Mouse (Mus musculus): ENCODE results near the gene Ifit2.

Gene Ifit2

GRCm38 (mm10) chr19:34550534-34551223 lies at the start of gene Ifit2:
Gene Ifit2, plus strand, starts transcription at chr19:34550694.
- DNase-seq (ENCODE audit: low read depth, low spot score) = peak; percentile 97

- peak; percentile 97 for DNase-seq (ENCODE audit: low read depth, low spot score)
Measured at GRCm38 (mm10) chr19:34500763-34501162, 49.7 kb upstream of the Ifit2 start.

GRCm38 (mm10) chr19:34505161-34505721 lies 45.3 kb upstream of the Ifit2 start:
- DNase-seq (ENCODE audit: low read depth, low spot score) = no peak

GRCm38 (mm10) chr19:34510717-34511116 lies 39.8 kb upstream of the Ifit2 start:
- no peak for DNase-seq (ENCODE audit: low read depth, low spot score)

- no peak for DNase-seq (ENCODE audit: low read depth, low spot score)
Measured at GRCm38 (mm10) chr19:34511528-34511927, 39.0 kb upstream of the Ifit2 start.

GRCm38 (mm10) chr19:34515681-34516080 lies 34.8 kb upstream of the Ifit2 start:
- no peak for DNase-seq (ENCODE audit: low read depth, low spot score)

GRCm38 (mm10) chr19:34516346-34516745 lies 34.1 kb upstream of the Ifit2 start:
- DNase-seq (ENCODE audit: low read depth, low spot score) = no peak

- DNase-seq (ENCODE audit: low read depth, low spot score) = peak; percentile 18
Measured at GRCm38 (mm10) chr19:34517197-34517596, 33.3 kb upstream of the Ifit2 start.

GRCm38 (mm10) chr19:34517812-34518594 lies 32.5 kb upstream of the Ifit2 start:
- DNase-seq (ENCODE audit: low read depth, low spot score) = peak; percentile 83

GRCm38 (mm10) chr19:34518786-34519185 lies 31.7 kb upstream of the Ifit2 start:
- no peak for DNase-seq (ENCODE audit: low read depth, low spot score)

GRCm38 (mm10) chr19:34519646-34520045 lies 30.8 kb upstream of the Ifit2 start:
- peak; percentile 71 for DNase-seq (ENCODE audit: low read depth, low spot score)

- no peak for DNase-seq (ENCODE audit: low read depth, low spot score)
Measured at GRCm38 (mm10) chr19:34520051-34520450, 30.4 kb upstream of the Ifit2 start.

GRCm38 (mm10) chr19:34521361-34521760 lies 29.1 kb upstream of the Ifit2 start:
- no peak for DNase-seq (ENCODE audit: low read depth, low spot score)

- DNase-seq (ENCODE audit: low read depth, low spot score) = no peak
Measured at GRCm38 (mm10) chr19:34521978-34522377, 28.5 kb upstream of the Ifit2 start.

- DNase-seq (ENCODE audit: low read depth, low spot score) = no peak
Measured at GRCm38 (mm10) chr19:34523106-34523725, 27.3 kb upstream of the Ifit2 start.

GRCm38 (mm10) chr19:34524646-34525045 lies 25.8 kb upstream of the Ifit2 start:
- no peak for DNase-seq (ENCODE audit: low read depth, low spot score)

GRCm38 (mm10) chr19:34526321-34526923 lies 24.1 kb upstream of the Ifit2 start:
- DNase-seq (ENCODE audit: low read depth, low spot score) = peak; percentile 67

GRCm38 (mm10) chr19:34526941-34527682 lies 23.4 kb upstream of the Ifit2 start, which contains the start of gene Lipa:
Gene Lipa, minus strand, starts transcription at chr19:34527474.
- peak; percentile 99 for DNase-seq (ENCODE audit: low read depth, low spot score)

- DNase-seq (ENCODE audit: low read depth, low spot score) = no peak
Measured at GRCm38 (mm10) chr19:34532061-34532751, 18.3 kb upstream of the Ifit2 start.

GRCm38 (mm10) chr19:34539422-34539821 lies 11.1 kb upstream of the Ifit2 start:
- DNase-seq (ENCODE audit: low read depth, low spot score) = no peak

Measured in 3T3-L1 (cell line).